Mouse (Mus musculus) heart, adult 2 months (tissue): ENCODE measurements around the gene Cpsf4l.

Experiments
- CTCF ChIP-seq: fragments of 200-600 bp; IDR thresholded peaks from 2 replicates; pipeline ENCODE4 v1.8.1; 2022; ENCODE audit warnings: antibody characterized with exemption, mild to moderate bottlenecking, moderate library complexity
- EP300 ChIP-seq: fragments of 200-500 bp; IDR thresholded peaks from 2 replicates; pipeline ENCODE4 v1.6.1; 2011; ENCODE audit warnings: low read depth, low read length, control low read depth; ENCODE audit not compliant: insufficient read depth
- POLR2A ChIP-seq: fragments of 200-500 bp; IDR thresholded peaks from 2 replicates; pipeline ENCODE4 v1.6.1; 2011; ENCODE audit warnings: mild to moderate bottlenecking, low read depth, low read length, control low read depth; ENCODE audit not compliant: insufficient read depth

DNA sequence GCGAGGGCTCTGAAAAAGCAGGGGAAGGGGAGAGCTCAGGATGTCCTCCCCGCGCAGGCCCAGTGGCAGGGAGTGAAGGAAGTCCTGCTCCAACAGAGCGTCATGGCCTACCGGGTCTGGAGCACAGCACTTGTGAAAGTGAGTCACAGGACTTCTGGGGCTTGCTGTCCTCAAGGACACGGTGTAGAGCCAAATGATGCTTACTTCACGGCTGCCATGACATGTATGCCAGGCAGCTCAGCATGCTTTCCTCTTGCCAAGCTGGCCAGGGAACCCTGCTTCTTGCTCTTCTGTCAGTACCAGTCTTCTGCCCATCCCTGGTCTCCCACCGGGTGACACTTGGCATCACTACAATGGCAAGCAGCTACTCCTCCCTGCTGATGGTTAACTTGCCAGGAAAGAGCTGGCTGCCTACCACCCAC, 53.3 kb downstream of the Cpsf4l start:
- TF ChIP-seq CTCF: no peak
- TF ChIP-seq POLR2A: no peak
- TF ChIP-seq EP300: no peak
